Mouse (Mus musculus): ENCODE results near the gene Aff3.

The Aff3 gene

GRCm38 (mm10) chr1:38594766-38595165 lies 70.0 kb downstream of the Aff3 start:
- DNase-seq, result no peak

- DNase-seq, result no peak
These were observed 73.6 kb downstream of the Aff3 start for GRCm38 (mm10) chr1:38591194-38591593.

GRCm38 (mm10) chr1:38588741-38589140 lies 76.0 kb downstream of the Aff3 start:
- DNase-seq, result no peak

GRCm38 (mm10) chr1:38582328-38582727 lies 82.4 kb downstream of the Aff3 start:
- no peak for DNase-seq

GRCm38 (mm10) chr1:38580572-38580971 lies 84.2 kb downstream of the Aff3 start:
- no peak for DNase-seq

GRCm38 (mm10) chr1:38578339-38578738 lies 86.4 kb downstream of the Aff3 start:
- DNase-seq, result no peak

- no peak for DNase-seq
These were observed 97.0 kb downstream of the Aff3 start for GRCm38 (mm10) chr1:38567791-38568190.

- DNase-seq, result no peak
These were observed 98.6 kb downstream of the Aff3 start for GRCm38 (mm10) chr1:38566101-38566678.

GRCm38 (mm10) chr1:38565295-38565777 lies 99.4 kb downstream of the Aff3 start:
- DNase-seq, result peak; percentile 40 to 48

GRCm38 (mm10) chr1:38562397-38563199 lies 102.2 kb downstream of the Aff3 start:
- DNase-seq, result no peak

GRCm38 (mm10) chr1:38561331-38561730 lies 103.4 kb downstream of the Aff3 start:
- no peak for DNase-seq

- no peak for DNase-seq
These were observed 104.1 kb downstream of the Aff3 start for GRCm38 (mm10) chr1:38560666-38561065.

GRCm38 (mm10) chr1:38557615-38558014 lies 107.1 kb downstream of the Aff3 start:
- DNase-seq, result no peak

GRCm38 (mm10) chr1:38554546-38554945 lies 110.2 kb downstream of the Aff3 start:
- no peak for DNase-seq

- DNase-seq, result peak; percentile 77 to 81
These were observed 111.7 kb downstream of the Aff3 start for GRCm38 (mm10) chr1:38553090-38553489.

GRCm38 (mm10) chr1:38550579-38550978 lies 114.2 kb downstream of the Aff3 start:
- DNase-seq, result no peak

GRCm38 (mm10) chr1:38548671-38549661 lies 115.8 kb downstream of the Aff3 start:
- DNase-seq, result no peak

- DNase-seq, result no peak
These were observed 117.1 kb downstream of the Aff3 start for GRCm38 (mm10) chr1:38547685-38548084.

- peak; percentile 37 to 51 for DNase-seq
These were observed 118.1 kb downstream of the Aff3 start for GRCm38 (mm10) chr1:38546696-38547095.

GRCm38 (mm10) chr1:38545282-38545945 lies 119.3 kb downstream of the Aff3 start:
- no peak for DNase-seq

GRCm38 (mm10) chr1:38544501-38544900 lies 120.3 kb downstream of the Aff3 start:
- DNase-seq, result no peak

- DNase-seq, result peak; percentile 38 to 53
These were observed 123.2 kb downstream of the Aff3 start for GRCm38 (mm10) chr1:38541536-38541935.
